Mouse (Mus musculus) forebrain, embryonic 13.5 days (tissue): ENCODE measurements at regions not wholly inside any gene's neighbourhood (a gene's known extent, or its start where the extent isn't known, plus 50 kb on each side); places are given as distances from the start of the nearest gene placed in this dataset.
"Not testable (repeated sequence)": the region's sequence is repeated elsewhere in the genome, so short reads cannot be mapped to it uniquely, and the experiment has no call there.

ENCODE experiments used
- ATAC-seq: fragments of 200-750 bp; cut with Nextera tagmentation; 2 replicates; pipeline ENCODE4 v1.8.0; 2017
- H3K27ac ChIP-seq: fragments of 300-500 bp; sonication (generic); 2 replicates; pipeline ENCODE4 v1.5.1; 2015; ENCODE audit warnings: inconsistent platforms, mild to moderate bottlenecking, moderate library complexity
- H3K27me3 ChIP-seq: fragments of 300-500 bp; sonication (generic); 2 replicates; pipeline ENCODE4 v1.6.1; 2015; ENCODE audit warnings: mild to moderate bottlenecking, inconsistent platforms
- H3K36me3 ChIP-seq: fragments of 300-500 bp; sonication (generic); 2 replicates; pipeline ENCODE4 v1.6.1; 2015; ENCODE audit warnings: mild to moderate bottlenecking, inconsistent platforms; ENCODE audit not compliant: poor library complexity, severe bottlenecking
- H3K4me1 ChIP-seq: fragments of 300-500 bp; sonication (generic); 2 replicates; pipeline ENCODE4 v1.6.1; 2015; ENCODE audit warnings: inconsistent platforms
- H3K4me2 ChIP-seq: fragments of 300-500 bp; sonication (generic); 2 replicates; pipeline ENCODE4 v1.6.1; 2015; ENCODE audit warnings: inconsistent platforms, mild to moderate bottlenecking, moderate library complexity
- H3K4me3 ChIP-seq: fragments of 300-500 bp; sonication (generic); 2 replicates; pipeline ENCODE4 v1.5.1; 2015; ENCODE audit warnings: mild to moderate bottlenecking, inconsistent platforms
- H3K9ac ChIP-seq: fragments of 300-500 bp; sonication (generic); 2 replicates; pipeline ENCODE4 v1.6.1; 2015; ENCODE audit warnings: mild to moderate bottlenecking, inconsistent platforms
- H3K9me3 ChIP-seq: fragments of 300-500 bp; sonication (generic); replicated peaks from 2 replicates; pipeline ENCODE4 v1.6.1; 2016; ENCODE audit warnings: inconsistent platforms
- WGBS: fragments of 180-500 bp; shearing (Covaris S2); methylation state at CpG from one replicate; pipeline ENCODE4 v1.1.7; 2015; 5-methylcytosine and 5-hydroxymethylcytosine counted together

DNA sequence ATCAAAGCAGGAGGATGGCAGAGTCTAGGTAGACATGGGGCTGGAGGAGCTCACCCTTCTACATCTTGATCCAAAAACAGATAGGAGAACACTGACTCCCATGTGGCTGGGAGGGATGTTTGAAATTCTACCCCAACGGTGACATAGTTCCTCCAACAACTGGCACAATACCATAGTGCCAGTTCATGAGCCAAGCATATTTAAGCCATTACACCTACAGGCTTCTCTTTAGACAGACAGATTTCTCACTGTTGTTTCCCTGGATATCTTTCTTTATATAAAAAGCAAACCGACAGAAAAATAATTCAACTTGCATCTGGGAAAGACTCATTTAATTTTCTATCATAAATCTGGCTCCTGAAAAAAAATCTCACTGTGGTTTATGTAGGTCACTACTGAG is 380.4 kb upstream of the Nectin3 start:
- no peak overlapping the region for H3K4me3 ChIP-seq
- no peak overlapping the region for H3K4me2 ChIP-seq
- no peaks in the 10 kb centered on the region for H3K4me1 ChIP-seq
- no peak for ATAC-seq
- H3K9ac ChIP-seq = no peak overlapping the region
- no peaks in the 10 kb centered on the region for H3K9me3 ChIP-seq
- no peaks in the 10 kb centered on the region for H3K36me3 ChIP-seq
- WGBS = 92% methylated on average over 2 of the region's 2 CpGs
- no peaks in the 10 kb centered on the region for H3K27me3 ChIP-seq
- H3K27ac ChIP-seq = no peak overlapping the region

GRCm38 (mm10) chr16:46863959-46864358 is 365.6 kb upstream of the Nectin3 start:
- WGBS = 86% methylated on average over 2 of the region's 2 CpGs

GRCm38 (mm10) chr16:46849534-46849933 is 351.2 kb upstream of the Nectin3 start:
- H3K4me3 ChIP-seq = no peak overlapping the region
- H3K27me3 ChIP-seq = no peaks in the 10 kb centered on the region
- H3K9ac ChIP-seq = no peak overlapping the region
- H3K4me1 ChIP-seq = peaks cover 19% of the 10 kb centered on the region
- H3K36me3 ChIP-seq = no peaks in the 10 kb centered on the region
- no peak for ATAC-seq
- no peaks in the 10 kb centered on the region for H3K9me3 ChIP-seq
- no peak overlapping the region for H3K4me2 ChIP-seq
- H3K27ac ChIP-seq = no peak overlapping the region
- WGBS = 87% methylated on average over 4 of the region's 4 CpGs

More at GRCm38 (mm10) chr16:46863959-46864358, 365.6 kb upstream of the Nectin3 start:
- Histone ChIP-seq H3K4me2 (no peak overlapping the region), H3K4me3 (no peak overlapping the region), H3K36me3 (no peaks in the 10 kb centered on the region), H3K27ac (no peak overlapping the region), H3K27me3 (no peaks in the 10 kb centered on the region), H3K9me3 (no peaks in the 10 kb centered on the region), H3K9ac (no peak overlapping the region), H3K4me1 (no peaks in the 10 kb centered on the region)
- no peak for ATAC-seq

DNA sequence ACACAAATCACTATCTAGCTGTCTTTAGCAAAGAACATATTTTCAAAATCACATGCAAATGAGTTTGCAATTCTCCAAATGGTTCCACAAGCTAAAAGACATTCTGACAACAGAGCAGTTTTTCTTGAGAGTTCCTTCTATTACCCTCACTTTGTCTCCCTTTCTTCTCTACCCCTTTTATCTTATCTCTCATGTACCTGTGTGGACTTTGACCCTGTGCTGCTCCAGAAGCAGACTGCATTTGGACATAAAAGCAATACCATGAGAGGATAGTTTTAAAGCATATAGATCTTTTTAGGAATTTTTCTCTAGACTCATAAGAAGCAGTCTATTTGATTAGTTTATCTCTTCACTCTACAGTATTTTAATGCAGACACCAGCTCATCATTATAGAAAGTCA is 350.4 kb upstream of the Nectin3 start:
- peaks cover 19% of the 10 kb centered on the region for H3K4me1 ChIP-seq
- no peak overlapping the region for H3K4me2 ChIP-seq
- no peaks in the 10 kb centered on the region for H3K27me3 ChIP-seq
- no peak overlapping the region for H3K9ac ChIP-seq
- no peaks in the 10 kb centered on the region for H3K9me3 ChIP-seq
- no peaks in the 10 kb centered on the region for H3K36me3 ChIP-seq
- H3K27ac ChIP-seq = no peak overlapping the region
- ATAC-seq = no peak
- no peak overlapping the region for H3K4me3 ChIP-seq

DNA sequence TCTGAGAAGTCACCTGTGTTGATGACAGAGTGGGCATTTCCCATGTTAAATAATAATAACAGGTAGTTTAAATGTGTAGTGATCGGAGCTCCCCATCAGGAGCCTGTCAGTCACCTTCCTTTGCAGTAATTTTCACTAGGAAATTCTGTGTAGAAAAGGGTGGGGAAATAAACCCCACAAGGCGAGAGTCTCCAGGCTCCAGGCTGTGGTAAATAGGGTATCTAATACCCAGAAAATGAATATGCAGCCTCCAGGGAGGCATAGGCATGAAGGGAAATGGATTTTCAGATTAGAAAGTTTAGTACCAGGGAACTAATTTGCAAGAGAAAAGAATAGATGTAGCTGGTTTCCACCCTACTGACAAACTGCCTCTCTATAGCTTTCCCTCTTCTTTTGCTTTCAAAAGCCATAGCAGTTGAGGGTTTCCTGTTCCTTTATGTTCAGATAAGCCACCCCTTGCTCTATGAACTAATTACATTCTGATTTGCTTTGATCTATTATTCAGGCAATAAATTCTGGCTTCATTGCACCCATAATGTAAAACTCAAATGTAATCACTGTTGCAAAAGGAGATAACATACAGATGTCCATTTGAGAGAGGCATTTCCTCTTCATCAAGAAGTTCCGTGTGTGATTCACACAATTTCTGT is 349.5 kb upstream of the Nectin3 start:
- H3K4me1 ChIP-seq = peaks cover 12% of the 10 kb centered on the region
- peak; percentile 33; the same call in 1 of the 2 replicates for ATAC-seq
- no peak overlapping the region for H3K27ac ChIP-seq

DNA sequence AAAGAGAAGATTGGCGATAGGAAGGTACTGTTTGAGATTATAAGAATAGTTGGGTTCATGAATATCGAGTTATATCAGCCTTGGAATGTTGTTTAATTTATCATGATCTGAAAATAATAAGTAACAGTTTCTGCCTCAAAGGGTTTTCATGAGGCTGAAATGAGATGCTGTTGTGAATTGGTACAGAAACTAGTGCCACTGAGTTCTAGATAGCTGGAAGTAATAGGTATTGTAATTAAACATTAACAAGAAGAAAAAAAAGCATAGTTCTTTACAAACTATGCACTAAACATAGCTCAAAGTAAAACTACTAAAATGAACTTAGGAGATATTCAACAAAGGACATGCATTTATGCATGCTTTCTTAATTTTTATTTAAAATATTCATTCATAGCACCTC is 342.9 kb upstream of the Nectin3 start:
- H3K9ac ChIP-seq = no peak overlapping the region
- ATAC-seq = no peak
- H3K36me3 ChIP-seq = no peaks in the 10 kb centered on the region
- WGBS = 79% methylated on average over 2 of the region's 2 CpGs
- no peaks in the 10 kb centered on the region for H3K27me3 ChIP-seq
- no peak overlapping the region for H3K4me3 ChIP-seq
- no peak overlapping the region for H3K27ac ChIP-seq
- H3K4me1 ChIP-seq = no peaks in the 10 kb centered on the region
- no peak overlapping the region for H3K4me2 ChIP-seq
- H3K9me3 ChIP-seq = no peaks in the 10 kb centered on the region

More for the DNA sequence above, 349.5 kb upstream of the Nectin3 start:
- H3K27me3 ChIP-seq = no peaks in the 10 kb centered on the region
- H3K9ac ChIP-seq = no peak overlapping the region
- H3K9me3 ChIP-seq = no peaks in the 10 kb centered on the region
- H3K4me3 ChIP-seq = no peak overlapping the region
- no peaks in the 10 kb centered on the region for H3K36me3 ChIP-seq
- 25% methylated on average over 3 of the region's 3 CpGs for WGBS
- no peak overlapping the region for H3K4me2 ChIP-seq

GRCm38 (mm10) chr16:46840764-46841163 is 342.4 kb upstream of the Nectin3 start:
- no peaks in the 10 kb centered on the region for H3K4me1 ChIP-seq
- no peak overlapping the region for H3K4me3 ChIP-seq
- H3K27ac ChIP-seq = no peak overlapping the region
- no peak overlapping the region for H3K9ac ChIP-seq
- ATAC-seq = no peak
- no peak overlapping the region for H3K4me2 ChIP-seq
- no peaks in the 10 kb centered on the region for H3K9me3 ChIP-seq
- no peaks in the 10 kb centered on the region for H3K27me3 ChIP-seq
- no peaks in the 10 kb centered on the region for H3K36me3 ChIP-seq

GRCm38 (mm10) chr16:46825147-46825546 is 326.8 kb upstream of the Nectin3 start:
- Histone ChIP-seq H3K9me3 (no peaks in the 10 kb centered on the region), H3K4me3 (no peak overlapping the region), H3K4me2 (no peak overlapping the region), H3K4me1 (no peaks in the 10 kb centered on the region), H3K9ac (no peak overlapping the region), H3K27me3 (no peaks in the 10 kb centered on the region), H3K27ac (no peak overlapping the region), H3K36me3 (no peaks in the 10 kb centered on the region)
- ATAC-seq = no peak
- 87% methylated on average over 2 of the region's 2 CpGs for WGBS

GRCm38 (mm10) chr16:46822753-46823152 is 324.4 kb upstream of the Nectin3 start:
- Histone ChIP-seq H3K4me1 (no peaks in the 10 kb centered on the region), H3K4me3 (no peak overlapping the region), H3K36me3 (no peaks in the 10 kb centered on the region), H3K9me3 (no peaks in the 10 kb centered on the region), H3K27me3 (no peaks in the 10 kb centered on the region), H3K9ac (no peak overlapping the region), H3K4me2 (no peak overlapping the region), H3K27ac (no peak overlapping the region)
- ATAC-seq = 0 out of 2 replicates have a peak, but pooled peaks have one; percentile 45
- 29% methylated on average over 3 of the region's 3 CpGs for WGBS

DNA sequence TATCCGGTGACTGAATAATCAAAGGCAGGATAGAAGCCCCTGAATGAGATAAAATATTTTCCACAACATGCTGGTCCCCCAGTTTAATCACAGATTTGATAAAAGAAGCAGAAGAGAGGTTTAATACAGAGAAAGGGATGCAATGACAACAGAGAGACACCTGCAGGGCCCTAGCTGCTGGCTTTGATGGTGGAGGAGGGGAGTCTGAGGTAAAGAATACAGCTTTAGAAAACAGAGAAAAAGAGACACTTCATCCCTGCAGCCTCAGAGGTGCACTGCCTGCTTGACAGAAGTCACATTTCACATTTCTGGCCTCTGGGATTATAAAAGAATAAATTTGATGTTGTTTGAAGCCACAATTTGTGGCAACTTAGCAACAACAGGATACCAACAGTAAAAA is 319.9 kb upstream of the Nectin3 start:
- no peaks in the 10 kb centered on the region for H3K9me3 ChIP-seq
- H3K4me2 ChIP-seq = no peak overlapping the region
- no peak overlapping the region for H3K9ac ChIP-seq
- H3K4me3 ChIP-seq = no peak overlapping the region
- 70% methylated on average over 1 of the region's 1 CpGs for WGBS
- peak; percentile 45; the same call in 1 of the 2 replicates for ATAC-seq
- H3K27me3 ChIP-seq = no peaks in the 10 kb centered on the region
- no peaks in the 10 kb centered on the region for H3K4me1 ChIP-seq
- H3K36me3 ChIP-seq = no peaks in the 10 kb centered on the region
- H3K27ac ChIP-seq = no peak overlapping the region

DNA sequence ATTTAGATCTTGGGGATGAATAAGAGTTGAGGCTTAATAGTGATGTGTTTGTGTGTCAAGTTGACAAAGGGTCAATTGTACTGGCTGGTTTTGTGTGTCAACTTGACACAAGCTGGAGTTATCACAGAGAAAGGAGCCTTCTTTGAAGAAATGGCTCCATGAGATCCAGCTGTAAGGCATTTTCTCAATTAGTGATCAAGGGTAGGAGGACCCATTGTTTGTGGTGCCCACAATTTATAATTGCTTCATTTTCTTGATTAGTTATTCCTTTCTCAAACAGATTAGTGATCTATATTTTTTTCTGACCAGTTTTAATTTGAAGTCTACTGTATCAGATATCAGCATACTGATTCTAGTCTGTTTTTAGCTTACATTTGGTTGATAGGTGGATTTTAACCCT is 313.5 kb upstream of the Nectin3 start:
- not testable (repeated sequence) for H3K36me3 ChIP-seq, H3K4me2 ChIP-seq, H3K9me3 ChIP-seq, H3K27ac ChIP-seq, H3K27me3 ChIP-seq, H3K4me1 ChIP-seq, ATAC-seq, H3K4me3 ChIP-seq, H3K9ac ChIP-seq

DNA sequence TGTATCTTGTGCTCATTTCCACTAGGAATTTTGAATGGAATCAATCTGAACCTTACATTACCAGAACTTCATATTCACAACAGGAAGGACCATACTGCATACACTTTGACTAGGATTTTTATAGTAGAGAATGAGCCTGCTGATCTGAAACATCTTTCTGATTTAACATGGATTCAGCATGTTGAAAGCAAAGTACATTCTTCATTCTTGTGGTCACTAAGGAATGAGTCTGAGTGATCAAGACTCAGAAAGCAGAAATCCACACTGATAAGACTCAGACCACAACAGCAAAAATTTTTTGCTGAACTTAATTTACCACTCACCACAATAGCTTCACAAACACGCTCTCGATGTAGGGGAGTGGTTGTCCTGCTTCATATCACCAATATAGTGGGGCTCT is 309.2 kb upstream of the Nectin3 start:
- Histone ChIP-seq H3K4me2 (no peak overlapping the region), H3K27ac (no peak overlapping the region), H3K9ac (no peak overlapping the region), H3K9me3 (no peaks in the 10 kb centered on the region), H3K36me3 (no peaks in the 10 kb centered on the region), H3K27me3 (no peaks in the 10 kb centered on the region), H3K4me3 (no peak overlapping the region), H3K4me1 (no peaks in the 10 kb centered on the region)
- ATAC-seq = no peak
- 94% methylated on average over 2 of the region's 2 CpGs for WGBS

DNA sequence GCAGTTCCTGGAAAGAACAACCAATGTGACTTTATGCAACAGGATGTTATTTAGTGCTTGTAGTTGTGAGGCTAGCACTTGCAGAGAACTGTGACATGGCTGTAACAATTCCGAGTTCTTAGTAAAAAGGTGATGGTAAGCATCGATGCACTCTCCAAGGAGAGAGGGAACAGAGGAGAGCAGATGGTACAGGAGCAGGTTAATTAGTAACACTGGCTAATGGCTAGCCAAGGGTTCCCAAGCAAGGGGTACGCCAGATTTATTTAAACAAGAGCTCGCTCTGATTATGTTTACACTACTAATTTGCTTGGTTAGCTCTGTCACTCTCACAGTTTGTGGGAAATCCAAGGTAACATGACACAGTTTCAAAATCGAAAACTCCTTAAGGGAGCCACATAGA is 278.0 kb upstream of the Nectin3 start:
- Histone ChIP-seq H3K4me2 (no peak overlapping the region), H3K36me3 (no peaks in the 10 kb centered on the region), H3K9ac (no peak overlapping the region), H3K9me3 (no peaks in the 10 kb centered on the region), H3K4me1 (no peaks in the 10 kb centered on the region), H3K4me3 (no peak overlapping the region), H3K27ac (no peak overlapping the region), H3K27me3 (no peaks in the 10 kb centered on the region)
- ATAC-seq = peak; percentile 82
- 53% methylated on average over 5 of the region's 5 CpGs for WGBS
